Mouse (Mus musculus) bone marrow, adult 2 months (tissue): Measurements from ENCODE around the gene Enah.

Source experiments
- CTCF ChIP-seq: fragments of 200-500 bp; IDR thresholded peaks from 2 replicates; pipeline ENCODE4 v1.5.1; 2011; ENCODE audit warnings: low read length, control low read depth; ENCODE audit not compliant: control insufficient read depth, insufficient read depth
- POLR2A ChIP-seq: fragments of 200-500 bp; IDR thresholded peaks from 2 replicates; pipeline ENCODE4 v1.6.1; 2011; ENCODE audit warnings: low read depth, mild to moderate bottlenecking, control low read depth, low read length, borderline replicate concordance; ENCODE audit not compliant: control insufficient read depth

- no peak for TF ChIP-seq CTCF
- no peak for TF ChIP-seq POLR2A
These were observed 47.0 kb upstream of the Enah start for GRCm38 (mm10) chr1:182066527-182067465.
